Mouse (Mus musculus) embryonic fibroblast, embryonic 13.5 days (primary cell): ENCODE data around the gene A830031A19Rik.

Source experiments
- CTCF ChIP-seq: IDR thresholded peaks from 2 replicates; pipeline ENCODE4 v1.5.1; 2011; ENCODE audit warnings: mild to moderate bottlenecking, control low read depth, low read length, moderate library complexity, borderline replicate concordance; ENCODE audit not compliant: insufficient read depth
- POLR2A ChIP-seq: IDR thresholded peaks from 2 replicates; pipeline ENCODE4 v1.6.1; 2011; ENCODE audit warnings: low read depth, mild to moderate bottlenecking, control low read depth, low read length, moderate library complexity

- TF ChIP-seq POLR2A = no peak
- no peak for TF ChIP-seq CTCF
Measured at GRCm38 (mm10) chr11:24061819-24062218, 13.0 kb downstream of the A830031A19Rik start.
